Mouse (Mus musculus) midbrain, embryonic 14.5 days (tissue): ENCODE measurements around the gene Rwdd2b. TPM values are rescaled to one million over a fixed set of nuclear protein-coding genes. Genes with fewer than 3 reads are reported as not detected.
A peak's percentile ranks its signal among the peaks of the same experiment; 100 is the strongest.

Experiments used
- ATAC-seq: fragments of 200-750 bp; cut with Nextera tagmentation; 2 replicates; pipeline ENCODE4 v1.8.0; 2017; ENCODE audit warnings: moderate number of reproducible peaks, moderate library complexity; ENCODE audit not compliant: low FRiP score, low TSS enrichment
- DNase-seq: peaks from one replicate; pipeline ENCODE4 v3.0.0-alpha.2; 2015
- H3K27ac ChIP-seq: fragments of 300-500 bp; sonication (generic); replicated peaks from 2 replicates; pipeline ENCODE4 v1.5.1; 2014; ENCODE audit warnings: mild to moderate bottlenecking, low read depth, low read length, moderate library complexity
- H3K27me3 ChIP-seq: fragments of 300-500 bp; sonication (generic); 2 replicates; pipeline ENCODE4 v1.6.1; 2014; ENCODE audit warnings: low read length, control low read depth, mixed read lengths; ENCODE audit not compliant: control insufficient read depth, insufficient read depth
- H3K36me3 ChIP-seq: fragments of 300-500 bp; sonication (generic); 2 replicates; pipeline ENCODE4 v1.6.1; 2014; ENCODE audit warnings: low read length, control low read depth; ENCODE audit not compliant: control insufficient read depth, insufficient read depth
- H3K4me1 ChIP-seq: fragments of 300-500 bp; sonication (generic); 2 replicates; pipeline ENCODE4 v1.6.1; 2014; ENCODE audit warnings: mild to moderate bottlenecking, antibody characterized with exemption, low read length, control low read depth; ENCODE audit not compliant: control insufficient read depth, insufficient read depth
- H3K4me2 ChIP-seq: fragments of 300-500 bp; sonication (generic); 2 replicates; pipeline ENCODE4 v1.6.1; 2014; ENCODE audit warnings: mild to moderate bottlenecking, low read length, moderate library complexity
- H3K4me3 ChIP-seq: fragments of 300-500 bp; sonication (generic); replicated peaks from 2 replicates; pipeline ENCODE4 v1.5.1; 2014; ENCODE audit warnings: low read depth, low read length
- H3K9ac ChIP-seq: fragments of 300-500 bp; sonication (generic); replicated peaks from 2 replicates; pipeline ENCODE4 v1.6.1; 2014; ENCODE audit warnings: mild to moderate bottlenecking, low read length, moderate library complexity
- H3K9me3 ChIP-seq: fragments of 300-500 bp; sonication (generic); 2 replicates; pipeline ENCODE4 v1.6.1; 2016; ENCODE audit warnings: low read length, control low read depth, mixed read lengths; ENCODE audit not compliant: control insufficient read depth
- WGBS: fragments of 180-500 bp; shearing (Covaris S2); extraction: QIAGEN DNeasy Blood & Tissue Kit; methylation state at CpG from one replicate; pipeline ENCODE4 v1.1.7; 2014; 5-methylcytosine and 5-hydroxymethylcytosine counted together
- polyA plus RNA-seq: library from polyadenylated mRNA; unstranded; fragments of >200 nt; fragmentation: Nextera tagmentation; extraction: Ambion mirVana; gene quantifications from 2 replicates; pipeline ENCODE4 v1.2.1, GENCODE M21; 2014

The Rwdd2b gene
- polyA plus RNA-seq, 1 experiment from 2014 or later, result 14.5 TPM

DNA sequence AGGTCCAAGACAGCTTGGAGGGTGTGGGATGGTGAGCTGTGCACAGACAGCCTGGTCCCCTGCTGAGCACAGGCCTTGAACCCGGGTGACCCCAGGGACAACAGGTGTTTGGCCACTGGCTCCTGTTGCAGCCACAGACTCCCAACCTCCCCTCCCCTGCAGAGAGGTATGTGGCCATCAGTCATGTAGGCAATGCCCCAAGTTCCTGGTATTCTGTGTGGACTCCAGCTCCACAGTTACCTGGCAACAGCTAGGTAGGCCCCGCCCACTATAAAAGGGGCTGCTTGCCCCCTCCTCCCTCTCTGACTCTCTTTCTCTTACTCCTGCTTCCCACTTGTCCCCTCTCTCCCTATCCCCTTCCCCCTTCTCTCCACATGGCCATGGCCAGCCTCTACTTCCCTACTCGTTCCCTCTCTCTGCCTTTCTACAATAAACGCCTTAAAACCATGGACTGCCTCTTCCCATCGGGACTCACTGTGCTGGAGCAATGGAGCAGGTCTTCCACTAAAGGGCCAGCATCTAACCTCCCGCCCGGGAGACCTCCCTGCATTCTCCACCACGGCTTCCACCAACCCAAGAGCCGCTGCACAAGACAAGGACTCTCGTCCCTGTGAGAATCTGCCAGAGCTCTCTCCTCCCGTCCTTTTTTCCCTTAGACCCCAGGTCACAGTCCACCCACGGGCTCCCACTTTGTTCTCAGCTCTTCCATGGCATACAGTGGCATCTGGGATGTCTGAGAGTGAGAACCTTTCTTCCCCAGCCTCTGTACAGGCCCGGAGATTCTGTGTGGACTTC lies 4.8 kb downstream of the Rwdd2b start:
- Histone ChIP-seq H3K4me3 (no peak overlapping the region), H3K9ac (no peak overlapping the region), H3K9me3 (no peaks in the 10 kb centered on the region), H3K27me3 (no peaks in the 10 kb centered on the region), H3K4me1 (peaks cover 3% of the 10 kb centered on the region; the same call in 1 of the 2 replicates), H3K36me3 (no peaks in the 10 kb centered on the region), H3K27ac (no peak overlapping the region), H3K4me2 (no peak overlapping the region)
- DNase-seq, result no peak
- ATAC-seq, result no peak
- 89% methylated on average over 13 of the region's 13 CpGs for WGBS

DNA sequence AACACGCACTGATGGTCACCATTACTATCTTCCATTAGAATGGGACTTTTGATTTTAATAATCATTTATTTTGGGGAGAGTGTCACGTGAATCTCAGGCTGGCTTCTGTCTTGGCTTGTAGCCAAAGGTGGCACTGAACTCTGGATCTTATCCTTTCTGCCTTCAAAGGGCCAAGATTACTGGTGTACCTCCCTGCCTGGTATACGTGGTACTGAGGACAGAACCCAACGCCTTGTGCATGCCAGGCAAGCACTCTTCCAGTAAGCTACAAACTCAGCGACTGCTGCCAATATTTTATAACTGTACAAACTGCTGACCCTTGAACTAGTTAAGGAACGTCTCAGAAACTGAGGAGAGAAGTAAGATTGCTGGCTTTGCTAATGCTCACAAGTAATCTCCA lies 5.4 kb downstream of the Rwdd2b start:
- Histone ChIP-seq H3K4me2 (no peak overlapping the region), H3K27ac (no peak overlapping the region), H3K4me1 (peaks cover 3% of the 10 kb centered on the region; the same call in 1 of the 2 replicates), H3K36me3 (no peaks in the 10 kb centered on the region), H3K9me3 (no peaks in the 10 kb centered on the region), H3K27me3 (no peaks in the 10 kb centered on the region), H3K4me3 (no peak overlapping the region), H3K9ac (no peak overlapping the region)
- WGBS, result 80% methylated on average over 6 of the region's 6 CpGs
- ATAC-seq (no peak), DNase-seq (no peak)

DNA sequence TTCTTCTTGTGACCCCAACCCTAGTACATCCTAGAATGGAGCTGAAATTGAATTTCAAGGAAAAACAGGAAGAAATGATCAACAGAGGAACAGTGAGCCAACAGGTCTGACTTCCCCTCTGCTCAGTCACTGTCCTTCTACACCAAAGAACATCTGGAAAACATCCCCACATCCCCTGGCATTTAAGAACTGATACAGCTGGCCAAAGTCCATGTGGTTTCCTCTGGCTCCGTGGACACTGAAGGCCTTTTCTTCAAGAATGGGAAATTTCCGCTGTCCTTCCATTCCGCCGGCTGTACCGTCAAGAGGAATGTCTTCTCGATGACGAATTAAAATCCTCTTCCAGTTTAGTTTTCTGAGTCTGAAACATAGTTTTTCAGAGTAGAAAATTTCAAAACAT lies 6.1 kb downstream of the Rwdd2b start:
- H3K27ac ChIP-seq, result no peak overlapping the region

DNA sequence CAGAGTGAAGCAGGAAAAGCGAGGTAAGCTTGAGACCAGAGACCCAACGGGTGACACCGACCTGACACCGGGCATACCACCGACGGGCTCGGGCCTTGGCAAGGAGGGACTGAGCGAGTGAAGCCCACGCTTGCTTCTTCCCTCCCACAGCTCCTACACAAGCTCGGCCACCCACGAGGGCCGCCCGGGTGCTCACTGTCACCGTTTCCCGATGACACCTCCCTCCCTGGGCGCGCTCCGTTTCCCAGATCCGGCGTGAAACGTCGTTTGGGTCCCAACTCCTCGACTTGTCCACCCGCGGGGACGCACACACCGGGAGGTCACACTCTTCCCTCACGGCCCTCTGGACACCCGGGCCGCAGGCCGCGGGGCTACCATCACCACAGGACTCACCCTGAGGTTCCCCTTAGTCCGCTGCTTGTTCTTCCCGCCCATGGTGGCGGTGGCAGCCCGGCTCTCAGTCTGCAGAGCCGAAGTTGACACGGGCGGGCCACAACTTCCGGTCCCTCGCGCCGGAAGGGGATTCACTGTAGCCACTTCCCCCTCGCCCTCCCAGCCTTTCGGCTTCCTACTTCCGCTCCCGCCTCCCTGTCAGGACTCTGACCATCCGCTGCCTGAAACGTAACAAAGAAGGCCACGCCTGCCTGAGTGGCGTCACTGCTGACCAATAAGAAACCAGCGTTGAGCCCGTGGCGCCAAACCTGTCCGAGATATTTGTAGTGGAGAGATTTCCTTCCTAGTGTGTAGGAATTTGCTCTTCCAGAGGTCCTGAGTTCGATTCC lies 8.1 kb downstream of the Rwdd2b start, which contains the start of gene Ltn1:
Gene Ltn1, minus strand, starts transcription at position 580 of the 782 bp plus-strand sequence.
- 0 out of 2 replicates have a peak within 1 kb of the TSS, but pooled peaks have one; percentile 45 for H3K27ac ChIP-seq
- peak within 1 kb of the TSS; percentile 76 for H3K9ac ChIP-seq
- H3K9me3 ChIP-seq, result no peaks in the 10 kb centered on the region
- H3K4me1 ChIP-seq, result peaks cover 3% of the 10 kb centered on the region; the same call in 1 of the 2 replicates
- peak within 1 kb of the TSS; percentile 82 for H3K4me2 ChIP-seq
- no peaks in the 10 kb centered on the region for H3K36me3 ChIP-seq
- H3K4me3 ChIP-seq, result peak within 1 kb of the TSS; percentile 87
- DNase-seq, result peak; percentile 99
- no peaks in the 10 kb centered on the region for H3K27me3 ChIP-seq
- WGBS, result under 1% methylated on average over 56 of the region's 56 CpGs
- ATAC-seq, result peak; percentile 100

More for the DNA sequence above, 6.1 kb downstream of the Rwdd2b start:
- Histone ChIP-seq H3K36me3 (no peaks in the 10 kb centered on the region), H3K9ac (no peak overlapping the region), H3K4me3 (no peak overlapping the region), H3K9me3 (no peaks in the 10 kb centered on the region), H3K4me1 (peaks cover 3% of the 10 kb centered on the region; the same call in 1 of the 2 replicates), H3K4me2 (no peak overlapping the region), H3K27me3 (no peaks in the 10 kb centered on the region)
- DNase-seq (no peak), ATAC-seq (no peak)
- 96% methylated on average over 7 of the region's 7 CpGs for WGBS

DNA sequence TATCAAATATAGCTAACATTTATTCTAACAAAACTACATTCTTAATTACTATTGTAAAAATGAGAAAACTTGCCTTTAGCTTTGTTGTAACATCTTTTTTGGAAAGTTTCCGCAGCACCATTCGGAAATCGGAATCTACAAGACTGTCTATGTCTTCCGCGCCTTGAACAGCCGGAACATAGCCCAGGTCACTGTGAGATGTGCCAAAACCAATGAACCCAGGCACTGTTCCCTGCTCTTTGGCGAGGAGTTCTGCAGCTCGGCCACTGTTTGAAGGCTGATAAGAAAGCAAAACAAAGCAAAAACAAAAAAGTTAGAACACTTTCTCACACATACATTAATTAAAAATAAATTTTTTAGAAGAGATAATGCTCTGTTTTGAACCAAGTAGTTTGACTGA lies 12.9 kb downstream of the Rwdd2b start:
- H3K9ac ChIP-seq, result no peak overlapping the region
- ATAC-seq, result no peak
- H3K27me3 ChIP-seq, result no peaks in the 10 kb centered on the region
- peaks cover 3% of the 10 kb centered on the region; the same call in 1 of the 2 replicates for H3K4me1 ChIP-seq
- no peak for DNase-seq
- no peaks in the 10 kb centered on the region for H3K9me3 ChIP-seq
- no peak overlapping the region for H3K27ac ChIP-seq
- 96% methylated on average over 8 of the region's 8 CpGs for WGBS
- H3K4me2 ChIP-seq, result no peak overlapping the region
- H3K4me3 ChIP-seq, result no peak overlapping the region
- H3K36me3 ChIP-seq, result peaks cover 44% of the 10 kb centered on the region

DNA sequence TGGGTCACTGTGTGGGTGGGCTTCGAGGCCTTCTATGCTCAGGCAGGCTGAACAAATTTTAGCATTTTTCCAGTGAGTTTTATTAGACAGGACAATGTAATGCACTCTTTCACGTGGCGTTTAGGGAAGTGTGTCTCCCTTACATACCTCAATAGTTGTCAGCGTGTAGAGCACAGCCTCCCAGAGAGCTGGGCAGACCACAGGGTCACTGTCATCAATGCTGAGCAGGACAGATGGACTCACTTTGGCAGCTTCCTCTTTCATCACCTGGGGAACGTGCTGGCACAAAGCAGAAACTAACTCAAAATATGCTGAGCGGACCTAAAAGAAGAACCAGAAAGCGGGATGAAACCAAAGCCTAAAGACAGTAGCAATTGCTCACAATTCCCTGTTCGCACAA lies 19.7 kb downstream of the Rwdd2b start:
- Histone ChIP-seq H3K36me3 (peaks cover 95% of the 10 kb centered on the region), H3K27ac (no peak overlapping the region), H3K9me3 (peaks cover 12% of the 10 kb centered on the region), H3K4me1 (no peaks in the 10 kb centered on the region), H3K27me3 (no peaks in the 10 kb centered on the region), H3K9ac (no peak overlapping the region), H3K4me2 (no peak overlapping the region), H3K4me3 (no peak overlapping the region)
- WGBS, result 98% methylated on average over 8 of the region's 8 CpGs
- ATAC-seq, result no peak
- no peak for DNase-seq

DNA sequence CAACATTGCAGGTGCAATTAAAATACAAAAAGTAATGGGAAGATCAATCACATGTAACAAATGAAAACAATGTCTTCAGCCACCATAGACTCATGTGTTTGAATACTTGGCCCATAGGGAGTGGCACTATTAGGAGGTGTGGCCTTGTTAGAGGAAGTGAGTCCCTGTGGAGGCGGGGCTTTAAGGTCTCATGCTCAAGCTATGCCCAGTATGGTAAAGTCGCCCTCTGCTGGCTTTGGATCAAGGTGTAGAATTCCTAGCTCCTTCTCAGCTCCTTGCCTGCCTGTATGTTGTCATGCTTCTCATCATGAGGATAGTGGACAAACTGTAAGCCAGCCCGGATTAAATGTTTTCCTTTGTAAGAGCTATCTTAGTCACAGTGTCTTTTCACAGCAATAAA lies 35.4 kb downstream of the Rwdd2b start:
- Histone ChIP-seq H3K9ac (no peak overlapping the region), H3K27ac (no peak overlapping the region), H3K4me1 (no peaks in the 10 kb centered on the region), H3K36me3 (peaks cover 85% of the 10 kb centered on the region), H3K4me2 (no peak overlapping the region), H3K4me3 (no peak overlapping the region), H3K27me3 (no peaks in the 10 kb centered on the region), H3K9me3 (no peaks in the 10 kb centered on the region)
- DNase-seq (no peak), ATAC-seq (no peak)
- 85% methylated on average over 3 of the region's 3 CpGs for WGBS

DNA sequence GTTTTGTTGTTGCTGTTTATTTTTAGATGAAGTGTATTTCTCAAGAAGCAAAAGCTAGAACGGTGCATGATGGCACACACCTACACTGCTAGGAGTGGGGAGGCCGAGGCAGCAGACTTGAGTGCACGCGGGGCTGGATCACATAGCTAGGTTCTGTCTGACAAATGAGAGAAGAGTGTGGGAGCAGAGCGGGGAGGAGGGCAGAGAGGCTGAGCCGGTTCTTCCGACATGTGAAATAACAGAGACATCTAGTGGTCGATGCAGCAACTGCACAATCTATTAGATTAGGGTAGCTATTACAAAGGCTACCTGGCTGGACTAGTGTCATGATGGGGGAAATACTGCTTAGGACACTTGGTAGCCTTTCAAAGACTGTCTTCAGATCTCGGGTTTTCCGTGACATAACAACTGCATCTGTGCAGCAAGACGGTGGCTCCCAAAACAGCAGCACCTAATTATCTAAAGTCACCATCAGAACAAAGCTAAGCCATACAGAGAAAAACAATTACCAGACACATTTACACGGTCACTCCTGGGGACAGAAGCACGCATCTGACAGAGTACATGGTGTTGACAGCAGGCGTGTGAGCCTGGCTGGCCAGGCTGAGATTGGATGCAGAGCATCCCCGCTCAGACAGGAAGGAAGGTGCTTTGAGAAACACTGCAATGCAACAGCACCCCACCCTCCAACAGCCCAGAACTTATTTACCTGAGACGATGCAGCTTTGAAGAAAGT lies 46.4 kb downstream of the Rwdd2b start:
- H3K9me3 ChIP-seq, result no peaks in the 10 kb centered on the region
- no peaks in the 10 kb centered on the region for H3K4me1 ChIP-seq
- peak; percentile 78 for ATAC-seq
- DNase-seq, result peak; percentile 88
- H3K27ac ChIP-seq, result no peak overlapping the region
- H3K36me3 ChIP-seq, result peaks cover 63% of the 10 kb centered on the region
- no peaks in the 10 kb centered on the region for H3K27me3 ChIP-seq
- H3K4me2 ChIP-seq, result no peak overlapping the region
- 54% methylated on average over 16 of the region's 16 CpGs for WGBS
- H3K4me3 ChIP-seq, result no peak overlapping the region
- H3K9ac ChIP-seq, result no peak overlapping the region
